Mouse (Mus musculus): Measurements from ENCODE around the gene Racgap1. TPM values are rescaled to one million over a fixed set of nuclear protein-coding genes. Genes with fewer than 3 reads are reported as not detected.

Racgap1 gene
- polyA plus RNA-seq, 1 experiment from 2014 or later = 120 TPM

DNA sequence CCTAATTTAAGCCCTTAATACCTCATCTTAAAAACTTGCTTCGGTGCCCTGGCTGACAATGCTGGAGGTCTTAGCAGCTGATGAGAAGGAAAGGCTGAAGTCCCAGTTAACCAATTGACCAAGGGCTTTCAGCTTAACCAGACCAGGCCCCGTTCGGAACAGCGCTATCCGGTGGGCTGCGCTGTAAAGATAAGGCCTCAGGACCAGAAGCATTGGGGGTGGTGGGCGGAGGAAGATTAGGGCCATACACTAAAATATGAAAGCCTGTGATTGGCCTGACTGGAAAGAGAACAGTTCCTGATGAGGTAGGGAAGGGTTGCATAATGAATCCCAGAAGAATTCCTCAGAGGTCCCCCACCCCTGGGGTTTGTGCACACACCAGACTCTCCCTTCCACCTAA is 10.9 kb upstream of the Racgap1 start:
- H3K36me3 ChIP-seq = no peaks in the 10 kb centered on the region
- peaks cover 16% of the 10 kb centered on the region for H3K4me1 ChIP-seq (replicated peaks)
- H3K27me3 ChIP-seq (replicated peaks) = peaks cover 21% of the 10 kb centered on the region
- no peak overlapping the region for H3K27ac ChIP-seq
- 48% methylated on average over 7 of the region's 7 CpGs for WGBS
- H3K9me3 ChIP-seq = no peaks in the 10 kb centered on the region
- ATAC-seq = no peak
- H3K4me2 ChIP-seq (replicated peaks) = no peak overlapping the region
- no peak overlapping the region for H3K9ac ChIP-seq
- H3K4me3 ChIP-seq (replicated peaks) = no peak overlapping the region

GRCm38 (mm10) chr15:99661121-99661830 is 9.8 kb upstream of the Racgap1 start:
- 94% methylated on average over 15 of the region's 15 CpGs for WGBS
- no peak overlapping the region for H3K9ac ChIP-seq
- no peaks in the 10 kb centered on the region for H3K36me3 ChIP-seq
- H3K4me2 ChIP-seq (replicated peaks) = no peak overlapping the region
- no peak overlapping the region for H3K4me3 ChIP-seq (replicated peaks)
- ATAC-seq = no peak
- no peak overlapping the region for H3K27ac ChIP-seq
- H3K9me3 ChIP-seq = no peaks in the 10 kb centered on the region
- peaks cover 15% of the 10 kb centered on the region for H3K27me3 ChIP-seq (replicated peaks)
- H3K4me1 ChIP-seq (replicated peaks) = peaks cover 16% of the 10 kb centered on the region

- Histone ChIP-seq H3K9me3 (no peaks in the 10 kb centered on the region), H3K27me3 (replicated peaks) (peaks cover 15% of the 10 kb centered on the region; the same call in 1 of the 2 replicates), H3K27ac (no peak overlapping the region), H3K4me1 (replicated peaks) (peaks cover 7% of the 10 kb centered on the region; the same call in 1 of the 2 replicates), H3K36me3 (no peaks in the 10 kb centered on the region), H3K4me3 (replicated peaks) (no peak overlapping the region), H3K4me2 (replicated peaks) (no peak overlapping the region), H3K9ac (no peak overlapping the region)
- no peak for ATAC-seq
- WGBS = 57% methylated on average over 2 of the region's 2 CpGs
Observed at GRCm38 (mm10) chr15:99658437-99658836, 7.0 kb upstream of the Racgap1 start.

DNA sequence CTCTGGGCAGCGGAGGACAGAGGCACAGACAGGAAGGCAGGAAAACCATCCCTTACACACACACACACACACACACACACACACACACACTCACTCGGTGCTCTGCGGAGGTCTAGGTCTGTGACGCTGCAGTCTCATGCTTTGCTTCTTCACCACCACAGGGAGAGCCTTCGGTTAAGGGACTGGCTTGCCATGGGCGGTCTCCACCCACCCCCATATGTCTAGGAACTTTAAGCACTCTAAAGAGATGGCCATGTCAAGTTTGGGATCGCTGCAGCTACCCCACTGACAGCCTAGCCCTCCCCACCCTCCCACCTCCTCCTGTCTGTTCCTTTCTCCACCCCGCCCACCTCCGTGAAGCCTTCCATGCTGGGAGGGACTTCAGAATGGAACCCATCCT is 4.5 kb upstream of the Racgap1 start:
- ATAC-seq = no peak
- no peak overlapping the region for H3K4me2 ChIP-seq (replicated peaks)
- H3K27ac ChIP-seq = no peak overlapping the region
- H3K4me3 ChIP-seq (replicated peaks) = no peak overlapping the region
- peaks cover 12% of the 10 kb centered on the region; the same call in 1 of the 2 replicates for H3K27me3 ChIP-seq (replicated peaks)
- no peak overlapping the region for H3K9ac ChIP-seq
- 47% methylated on average over 9 of the region's 9 CpGs for WGBS
- no peaks in the 10 kb centered on the region for H3K9me3 ChIP-seq
- H3K36me3 ChIP-seq = no peaks in the 10 kb centered on the region
- H3K4me1 ChIP-seq (replicated peaks) = peaks cover 10% of the 10 kb centered on the region; the same call in 1 of the 2 replicates

- H3K4me3 ChIP-seq (replicated peaks) = no peak overlapping the region
Observed at GRCm38 (mm10) chr15:99653876-99654275, 2.4 kb upstream of the Racgap1 start.

GRCm38 (mm10) chr15:99653291-99653690 is 1.8 kb upstream of the Racgap1 start:
- H3K27me3 ChIP-seq (replicated peaks) = peaks cover 12% of the 10 kb centered on the region; the same call in 1 of the 2 replicates
- no peaks in the 10 kb centered on the region for H3K36me3 ChIP-seq
- 8% methylated on average over 8 of the region's 8 CpGs for WGBS
- peak overlapping the region; percentile 45 for H3K4me2 ChIP-seq (replicated peaks)
- H3K4me1 ChIP-seq (replicated peaks) = peaks cover 26% of the 10 kb centered on the region
- no peak overlapping the region for H3K9ac ChIP-seq
- H3K9me3 ChIP-seq = no peaks in the 10 kb centered on the region
- no peak overlapping the region for H3K27ac ChIP-seq
- no peak overlapping the region for H3K4me3 ChIP-seq (replicated peaks)
- no peak for ATAC-seq

More at GRCm38 (mm10) chr15:99653876-99654275, 2.4 kb upstream of the Racgap1 start:
- Histone ChIP-seq H3K9me3 (no peaks in the 10 kb centered on the region), H3K36me3 (no peaks in the 10 kb centered on the region), H3K27me3 (replicated peaks) (peaks cover 12% of the 10 kb centered on the region; the same call in 1 of the 2 replicates), H3K27ac (no peak overlapping the region), H3K4me1 (replicated peaks) (peaks cover 24% of the 10 kb centered on the region), H3K9ac (no peak overlapping the region), H3K4me2 (replicated peaks) (peak overlapping the region; percentile 45)
- no peak for ATAC-seq
- 9% methylated on average over 21 of the region's 21 CpGs for WGBS

DNA sequence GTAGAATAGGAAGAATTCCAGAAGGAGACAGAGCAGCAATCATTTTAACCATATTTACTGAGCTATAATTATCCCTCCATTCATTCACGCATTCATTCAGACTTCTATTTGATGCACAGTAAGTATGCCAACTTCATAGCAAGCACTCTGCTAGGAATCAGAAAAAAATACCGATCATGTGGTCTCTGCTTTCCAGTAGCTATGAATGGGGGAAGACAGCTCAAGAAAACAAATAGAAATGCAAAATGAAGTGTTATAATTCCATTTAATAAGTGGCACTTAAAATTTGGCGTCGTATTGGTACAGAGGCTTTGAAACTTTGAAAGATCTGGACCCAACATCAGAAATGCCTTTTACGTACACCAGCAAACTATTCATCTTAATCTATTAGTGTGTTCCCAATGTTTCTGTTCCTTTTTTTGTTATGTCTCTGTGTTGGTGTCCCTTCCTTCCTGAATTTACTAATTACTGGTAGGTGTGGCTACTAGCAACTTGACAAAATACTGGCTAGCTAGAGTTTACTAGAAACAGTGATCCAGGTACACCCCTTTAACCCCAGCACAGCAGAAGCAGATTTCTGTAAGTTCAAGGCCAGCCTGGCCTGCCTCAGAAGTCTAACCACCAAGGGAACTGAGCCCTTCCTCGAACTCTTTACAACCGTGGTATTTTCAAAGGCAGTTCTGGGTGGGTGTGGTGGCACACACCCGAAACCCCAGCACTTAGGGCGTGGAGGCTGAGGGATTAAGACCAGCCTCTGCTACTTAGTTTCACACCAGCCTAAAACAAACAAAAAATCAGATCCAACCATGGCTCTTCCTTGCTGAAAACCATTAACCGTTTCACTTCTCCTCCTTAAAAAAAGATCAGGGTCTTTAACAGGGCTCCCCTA is 772 bp upstream of the Racgap1 start:
- no peak for ATAC-seq
- Histone ChIP-seq H3K27ac (no peak overlapping the region), H3K4me1 (replicated peaks) (peaks cover 31% of the 10 kb centered on the region), H3K4me3 (replicated peaks) (peak overlapping the region; percentile 90; the same call in 1 of the 2 replicates), H3K9me3 (no peaks in the 10 kb centered on the region), H3K9ac (no peak overlapping the region), H3K27me3 (replicated peaks) (peaks cover 12% of the 10 kb centered on the region; the same call in 1 of the 2 replicates), H3K36me3 (no peaks in the 10 kb centered on the region), H3K4me2 (replicated peaks) (peak overlapping the region; percentile 77)
- WGBS = 62% methylated on average over 10 of the region's 10 CpGs

DNA sequence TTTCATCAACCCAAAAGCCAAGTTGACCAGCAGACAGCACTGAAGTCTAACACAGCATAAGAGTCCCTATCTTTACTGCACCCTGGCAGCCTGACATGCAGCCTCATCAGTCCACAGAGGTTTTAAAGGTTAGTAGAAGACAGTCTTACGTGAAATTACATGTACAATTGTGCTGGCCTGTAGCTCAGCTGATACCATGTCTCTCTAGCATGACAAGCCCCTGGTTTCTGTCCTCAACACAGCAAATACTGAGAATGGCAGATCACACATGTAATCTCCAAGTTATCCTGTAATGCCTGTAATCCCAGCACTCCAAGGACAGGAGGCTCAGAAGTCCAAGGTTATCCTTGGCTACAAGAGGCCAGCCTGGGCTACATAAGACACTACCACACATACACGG is 1.2 kb downstream of the Racgap1 start:
- H3K4me1 ChIP-seq (replicated peaks) = peaks cover 39% of the 10 kb centered on the region
- peaks cover 11% of the 10 kb centered on the region; the same call in 1 of the 2 replicates for H3K27me3 ChIP-seq (replicated peaks)
- ATAC-seq = no peak
- H3K4me3 ChIP-seq (replicated peaks) = peak overlapping the region; percentile 90
- no peaks in the 10 kb centered on the region for H3K36me3 ChIP-seq
- WGBS = 31% methylated on average over 2 of the region's 2 CpGs
- peak overlapping the region; percentile 77 for H3K4me2 ChIP-seq (replicated peaks)
- no peak overlapping the region for H3K27ac ChIP-seq
- H3K9me3 ChIP-seq = no peaks in the 10 kb centered on the region
- H3K9ac ChIP-seq = peak overlapping the region; percentile 79

- Histone ChIP-seq H3K9ac (no peak overlapping the region), H3K36me3 (no peaks in the 10 kb centered on the region), H3K27ac (no peak overlapping the region), H3K4me3 (replicated peaks) (peak overlapping the region; percentile 13), H3K9me3 (no peaks in the 10 kb centered on the region), H3K4me1 (replicated peaks) (peaks cover 43% of the 10 kb centered on the region), H3K27me3 (replicated peaks) (peaks cover 8% of the 10 kb centered on the region; the same call in 1 of the 2 replicates), H3K4me2 (replicated peaks) (peak overlapping the region; percentile 77)
- no peak for ATAC-seq
- WGBS = 18% methylated on average over 6 of the region's 6 CpGs
Observed at GRCm38 (mm10) chr15:99649067-99649761, 2.2 kb downstream of the Racgap1 start.

- no peak overlapping the region for H3K9ac ChIP-seq
- 33% methylated on average over 4 of the region's 4 CpGs for WGBS
- H3K9me3 ChIP-seq = no peaks in the 10 kb centered on the region
- H3K4me1 ChIP-seq (replicated peaks) = peaks cover 35% of the 10 kb centered on the region
- no peaks in the 10 kb centered on the region for H3K36me3 ChIP-seq
- H3K4me2 ChIP-seq (replicated peaks) = peak overlapping the region; percentile 7
- H3K27me3 ChIP-seq (replicated peaks) = no peaks in the 10 kb centered on the region; the same call in 1 of the 2 replicates
- ATAC-seq = no peak
- no peak overlapping the region for H3K27ac ChIP-seq
- H3K4me3 ChIP-seq (replicated peaks) = no peak overlapping the region
Observed at GRCm38 (mm10) chr15:99648326-99648725, 3.1 kb downstream of the Racgap1 start.

DNA sequence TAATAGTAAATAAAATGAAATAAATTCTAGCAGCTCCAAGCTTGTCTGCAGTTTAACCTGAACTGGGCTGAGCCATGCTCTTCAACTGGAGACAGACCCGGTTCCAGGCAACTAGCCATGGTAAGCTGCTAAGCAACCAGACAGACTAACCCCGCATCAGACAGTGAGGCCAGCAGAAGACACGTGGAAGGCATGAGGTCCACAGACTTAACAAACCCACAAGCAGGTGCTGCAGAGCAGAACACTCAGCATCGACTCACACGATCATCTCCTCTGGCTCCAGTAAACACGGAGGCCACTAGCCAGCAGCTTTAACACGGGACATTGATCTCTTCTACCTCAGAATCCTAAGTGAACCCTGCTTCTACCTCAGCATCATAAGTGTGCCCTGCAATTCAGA is 6.7 kb downstream of the Racgap1 start:
- Histone ChIP-seq H3K4me2 (replicated peaks) (no peak overlapping the region), H3K9ac (no peak overlapping the region), H3K27me3 (replicated peaks) (no peaks in the 10 kb centered on the region), H3K4me1 (replicated peaks) (peaks cover 28% of the 10 kb centered on the region), H3K4me3 (replicated peaks) (no peak overlapping the region), H3K9me3 (no peaks in the 10 kb centered on the region), H3K36me3 (peaks cover 5% of the 10 kb centered on the region; the same call in 1 of the 2 replicates), H3K27ac (no peak overlapping the region)
- 54% methylated on average over 7 of the region's 7 CpGs for WGBS
- ATAC-seq = no peak

GRCm38 (mm10) chr15:99643832-99644231 is 7.6 kb downstream of the Racgap1 start:
- Histone ChIP-seq H3K4me3 (replicated peaks) (no peak overlapping the region), H3K9ac (no peak overlapping the region), H3K36me3 (peaks cover 5% of the 10 kb centered on the region; the same call in 1 of the 2 replicates), H3K27ac (no peak overlapping the region), H3K4me2 (replicated peaks) (no peak overlapping the region), H3K9me3 (no peaks in the 10 kb centered on the region), H3K4me1 (replicated peaks) (peaks cover 20% of the 10 kb centered on the region), H3K27me3 (replicated peaks) (no peaks in the 10 kb centered on the region)
- WGBS = 79% methylated on average over 10 of the region's 10 CpGs
- no peak for ATAC-seq

All from intestine, embryonic 15.5 days (tissue).